Mouse (Mus musculus) kidney, postnatal 14 days (tissue): Measurements from ENCODE around the gene Sema7a.

ENCODE experiments used
- DNase-seq: peaks from one replicate; pipeline ENCODE4 v3.0.0; 2022; ENCODE audit warnings: mixed read lengths

Gene Sema7a

GRCm38 (mm10) chr9:57975200-57975821 lies 35.4 kb downstream of the Sema7a start:
- DNase-seq, result no peak

GRCm38 (mm10) chr9:57978025-57978424 lies 38.1 kb downstream of the Sema7a start:
- DNase-seq, result no peak

GRCm38 (mm10) chr9:57978858-57979257 lies 38.9 kb downstream of the Sema7a start:
- DNase-seq, result no peak

- DNase-seq, result no peak
These were observed 40.7 kb downstream of the Sema7a start for GRCm38 (mm10) chr9:57980570-57980969.

GRCm38 (mm10) chr9:57985304-57985703 lies 45.4 kb downstream of the Sema7a start:
- no peak for DNase-seq

- DNase-seq, result no peak
These were observed 46.4 kb downstream of the Sema7a start for GRCm38 (mm10) chr9:57986293-57986692.

- no peak for DNase-seq
These were observed 48.2 kb downstream of the Sema7a start for GRCm38 (mm10) chr9:57988098-57988497.

- DNase-seq, result no peak
These were observed 49.4 kb downstream of the Sema7a start for GRCm38 (mm10) chr9:57989309-57989708.

- DNase-seq, result no peak
These were observed 50.7 kb downstream of the Sema7a start for GRCm38 (mm10) chr9:57990438-57991110.

GRCm38 (mm10) chr9:57992060-57992459 lies 52.1 kb downstream of the Sema7a start:
- no peak for DNase-seq

- DNase-seq, result no peak
These were observed 53.1 kb downstream of the Sema7a start for GRCm38 (mm10) chr9:57992781-57993591.

- peak; percentile 30 for DNase-seq
These were observed 55.4 kb downstream of the Sema7a start for GRCm38 (mm10) chr9:57995282-57995681.

- peak; percentile 28 for DNase-seq
These were observed 57.7 kb downstream of the Sema7a start for GRCm38 (mm10) chr9:57997511-57998031.

- DNase-seq, result peak; percentile 81
These were observed 58.2 kb downstream of the Sema7a start for GRCm38 (mm10) chr9:57998032-57998659.

- no peak for DNase-seq
These were observed 58.8 kb downstream of the Sema7a start for GRCm38 (mm10) chr9:57998685-57999084.

- DNase-seq, result no peak
These were observed 59.8 kb downstream of the Sema7a start for GRCm38 (mm10) chr9:57999676-58000075.

- DNase-seq, result peak; percentile 30
These were observed 63.4 kb downstream of the Sema7a start for GRCm38 (mm10) chr9:58003272-58003671.

GRCm38 (mm10) chr9:58005753-58006461 lies 66.0 kb downstream of the Sema7a start, which contains the start of gene Cyp11a1:
Gene Cyp11a1, plus strand, starts transcription at chr9:58006411.
- DNase-seq, result no peak

- DNase-seq, result no peak
These were observed 68.6 kb downstream of the Sema7a start for GRCm38 (mm10) chr9:58008336-58009014.

GRCm38 (mm10) chr9:58009015-58009362 lies 69.1 kb downstream of the Sema7a start:
- peak; percentile 54 for DNase-seq

- no peak for DNase-seq
These were observed 69.7 kb downstream of the Sema7a start for GRCm38 (mm10) chr9:58009588-58009987.

GRCm38 (mm10) chr9:58011027-58011426 lies 71.1 kb downstream of the Sema7a start:
- DNase-seq, result no peak
